Mouse (Mus musculus) ES-Bruce4 (cell line): ENCODE results near the gene Sdf4.

Experiments
- CTCF ChIP-seq: IDR thresholded peaks from one replicate; pipeline ENCODE4 v1.8.1; 2011; ENCODE audit warnings: low read depth, low read length
- EP300 ChIP-seq: IDR thresholded peaks from 2 replicates; pipeline ENCODE4 v1.6.1; 2011; ENCODE audit warnings: low read depth, low read length; ENCODE audit not compliant: insufficient read depth
- POLR2A ChIP-seq: IDR thresholded peaks from one replicate; pipeline ENCODE4 v1.8.1; 2011; ENCODE audit warnings: low read length; ENCODE audit not compliant: insufficient read depth

- TF ChIP-seq EP300, result no peak
- TF ChIP-seq CTCF, result no peak
- no peak for TF ChIP-seq POLR2A
Observed at GRCm38 (mm10) chr4:155955491-155955890, 37.2 kb upstream of the Sdf4 start.
